Mouse (Mus musculus) heart, postnatal 10 days (tissue): ENCODE results near the gene Zfp119a. TPM values are rescaled to one million over a fixed set of nuclear protein-coding genes. Genes with fewer than 3 reads are reported as not detected.
"Not testable (repeated sequence)": the region's sequence is repeated elsewhere in the genome, so short reads cannot be mapped to it uniquely, and the experiment has no call there.

ENCODE experiments used
- DNase-seq, 2 experiments: peaks; one replicate each; pipeline ENCODE4 v3.0.0; 2021
- intact Hi-C: fragments of 180-260 bp; cut with DNase I; formaldehyde crosslinking; loops from one replicate; pipeline ENCODE4 v1.15.1; 2025
- total RNA-seq, 2 experiments: library from RNA; stranded (reverse); gene quantifications; 2 replicates each; pipeline ENCODE4 v1.2.3; 2021

Zfp119a gene
- total RNA-seq = 1 to 10 TPM; 5.5 to 5.6 TPM

- intact Hi-C loops = not testable (repeated sequence)
- peak; percentile 86 to 87 for DNase-seq
These were observed at the start of gene Zfp119a for GRCm38 (mm10) chr17:55878636-55879369. Gene Zfp119a, minus strand, starts transcription at chr17:55878930.

DNA sequence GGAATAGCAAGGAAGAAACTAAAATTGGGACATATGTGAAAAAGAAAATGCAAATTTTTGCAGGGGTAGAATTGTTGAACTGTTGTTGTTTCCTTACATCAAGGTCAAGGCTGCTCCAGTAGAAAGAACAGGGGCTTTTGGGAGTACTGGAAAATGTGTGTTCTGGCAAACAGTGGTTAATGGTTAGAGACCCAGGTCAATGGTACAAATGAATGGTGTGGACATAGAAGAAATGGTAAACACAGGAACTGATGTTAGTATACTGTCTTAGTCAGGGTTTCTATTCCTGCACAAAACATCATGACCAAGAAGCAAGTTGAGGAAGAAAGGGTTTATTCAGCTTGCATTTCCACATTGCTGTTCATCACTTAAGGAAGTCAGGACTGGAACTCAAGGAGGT, 27.9 kb upstream of the Zfp119a start:
- intact Hi-C loops = no loop called here
- DNase-seq = no peak

DNA sequence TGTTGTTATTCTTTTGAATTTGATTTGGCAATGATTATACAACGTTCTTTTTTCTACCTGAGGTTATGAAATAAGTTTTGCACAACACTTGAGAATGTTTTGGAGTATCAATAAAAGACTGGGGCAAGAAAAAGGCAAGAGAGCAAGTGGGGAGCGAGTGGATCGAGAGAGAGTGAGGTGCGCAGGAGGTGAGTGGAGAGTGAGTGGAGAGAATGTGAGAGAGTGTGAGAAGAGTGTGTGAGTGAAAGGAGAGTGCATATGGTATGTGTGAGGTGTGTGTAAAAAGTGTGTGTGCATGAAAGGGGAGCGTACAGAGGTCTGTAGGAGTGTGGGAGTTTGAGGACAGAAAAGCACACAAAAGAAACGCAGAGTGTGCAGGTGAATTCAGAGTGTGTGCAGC, 25.4 kb upstream of the Zfp119a start:
- intact Hi-C loops = no loop called here

DNA sequence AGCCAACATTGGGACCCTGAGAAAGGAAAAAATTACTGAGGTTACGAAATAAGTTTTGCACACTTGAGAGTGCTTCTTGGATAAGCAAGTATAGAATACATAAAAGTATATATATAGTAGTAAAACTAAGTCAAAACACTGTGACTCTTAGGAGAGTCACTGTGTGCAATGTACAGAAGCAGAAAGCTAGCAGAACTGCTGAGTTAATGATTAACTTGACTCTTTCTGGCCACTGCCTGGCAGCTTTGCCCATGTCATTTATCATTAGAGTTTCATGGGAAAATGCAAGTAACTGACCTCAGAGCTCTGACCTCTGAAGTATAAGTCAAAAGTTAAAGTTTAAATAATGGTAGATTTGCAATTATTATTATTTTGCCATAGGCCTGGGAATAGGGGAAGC, 25.0 kb upstream of the Zfp119a start:
- intact Hi-C loops = no loop called here
- DNase-seq = no peak

More for the DNA sequence above, 25.4 kb upstream of the Zfp119a start:
- DNase-seq = no peak

GRCm38 (mm10) chr17:55903087-55903486, 24.4 kb upstream of the Zfp119a start:
- DNase-seq = no peak
- intact Hi-C loops = no loop called here

- intact Hi-C loops = not testable (repeated sequence)
- DNase-seq = peak; percentile 58 to 60
These were observed 13.8 kb upstream of the Zfp119a start for GRCm38 (mm10) chr17:55892406-55892955.

DNA sequence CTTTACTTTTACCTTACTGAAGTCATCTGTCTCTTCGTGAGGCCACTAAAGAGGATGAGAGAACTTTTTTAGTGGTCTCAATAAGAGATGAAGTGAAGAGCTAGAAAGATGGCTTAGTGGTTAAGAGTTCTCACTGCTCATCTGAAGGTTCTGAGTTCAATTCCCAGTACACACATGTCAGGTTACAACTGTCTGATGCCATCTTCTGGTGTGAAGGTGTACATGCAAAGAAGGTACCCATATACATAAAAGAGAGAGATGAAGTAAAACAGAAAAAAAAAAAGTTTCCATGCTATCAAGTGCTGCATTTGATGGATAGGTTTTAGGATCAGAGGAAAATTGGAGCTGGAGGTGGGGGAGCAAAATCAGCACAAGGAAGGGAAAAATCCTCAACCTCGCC, 6.2 kb upstream of the Zfp119a start:
- intact Hi-C loops = loop anchor here (2.0 kb wide), 1 partner anchor 182 kb away; no protein-coding TSS in a partner anchor
- no peak for DNase-seq

- intact Hi-C loops = loop anchor here (2.0 kb wide), 1 partner anchor 181 kb away; no protein-coding TSS in a partner anchor
- DNase-seq = no peak
These were observed 4.9 kb upstream of the Zfp119a start for GRCm38 (mm10) chr17:55883631-55884030.

DNA sequence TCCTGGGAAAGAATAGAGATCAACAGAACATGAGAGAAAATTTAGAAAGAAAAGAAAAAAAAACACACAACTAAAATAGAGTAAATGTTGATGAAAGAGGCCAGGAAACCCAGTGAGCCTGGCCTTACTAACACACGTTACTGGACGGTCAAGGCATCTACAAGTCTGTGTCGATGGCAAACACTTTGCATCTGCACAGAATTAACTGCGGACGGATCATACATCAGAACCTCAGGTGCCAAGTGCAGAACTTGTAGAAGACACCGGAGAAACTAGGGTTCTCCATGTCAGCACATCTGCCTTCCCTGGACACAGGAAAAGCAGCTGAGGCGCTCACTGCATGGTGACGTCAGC, 471 bp downstream of the Zfp119a start:
- DNase-seq = peak; percentile 24 to 41
- intact Hi-C loops = not testable (repeated sequence)

DNA sequence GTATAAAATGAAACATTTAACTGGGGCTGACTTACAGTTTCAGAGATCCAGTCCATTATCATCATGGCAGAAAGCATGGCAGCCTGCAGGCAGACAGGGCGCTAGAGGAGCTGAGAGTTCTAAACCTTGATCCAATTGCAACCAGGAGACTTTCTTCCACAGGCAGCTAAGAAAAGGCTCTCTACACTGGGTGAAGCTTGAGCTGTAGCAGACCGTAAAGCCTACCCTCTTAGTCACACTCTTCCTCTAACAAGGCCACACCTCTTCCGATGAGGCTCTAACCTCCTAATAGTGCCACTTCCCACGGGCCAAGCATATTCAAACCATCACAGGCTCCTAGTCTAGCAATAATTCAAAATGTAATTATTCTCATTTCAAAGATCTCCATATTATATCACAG, 1.5 kb downstream of the Zfp119a start:
- DNase-seq = no peak
- intact Hi-C loops = no loop called here

DNA sequence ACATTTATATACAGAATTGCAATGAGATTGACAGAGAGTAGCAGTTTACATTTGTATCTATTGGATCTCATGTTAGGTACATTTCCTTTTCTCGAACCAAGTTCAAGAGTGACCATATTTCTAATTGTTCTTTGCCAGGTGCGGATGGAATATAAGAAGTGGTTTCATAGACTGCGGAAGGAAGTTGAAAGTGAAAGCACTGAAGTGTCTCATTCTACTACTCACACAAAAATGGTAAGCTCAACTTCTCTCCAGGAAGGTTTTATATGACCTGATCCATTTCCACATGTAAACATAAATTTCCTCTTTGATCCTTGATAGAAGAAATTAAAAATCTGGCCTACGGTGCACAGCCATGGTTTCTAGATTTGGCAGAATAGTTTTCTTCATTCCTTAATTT, 35.7 kb downstream of the Zfp119a start:
- intact Hi-C loops = no loop called here
- DNase-seq = no peak

DNA sequence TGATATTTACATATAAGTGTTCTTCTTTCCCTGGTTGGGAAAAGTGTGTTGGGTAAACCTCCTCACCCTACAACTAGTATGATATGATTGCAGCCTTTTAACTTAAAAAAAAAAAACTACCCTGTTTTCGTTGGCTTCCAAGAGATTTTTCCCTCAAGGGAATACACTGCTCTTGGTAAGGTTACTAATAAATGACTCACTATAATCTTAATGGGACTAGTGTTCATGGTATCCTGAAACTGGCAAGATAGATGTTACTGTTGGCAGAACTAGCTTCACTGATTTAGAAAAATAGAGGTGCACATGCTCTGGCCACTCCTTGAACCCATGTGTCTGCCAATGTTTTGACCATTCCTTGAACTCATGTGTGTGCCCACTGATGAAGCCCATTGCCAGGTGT, 57.2 kb downstream of the Zfp119a start:
- intact Hi-C loops = no loop called here
- DNase-seq = no peak

DNA sequence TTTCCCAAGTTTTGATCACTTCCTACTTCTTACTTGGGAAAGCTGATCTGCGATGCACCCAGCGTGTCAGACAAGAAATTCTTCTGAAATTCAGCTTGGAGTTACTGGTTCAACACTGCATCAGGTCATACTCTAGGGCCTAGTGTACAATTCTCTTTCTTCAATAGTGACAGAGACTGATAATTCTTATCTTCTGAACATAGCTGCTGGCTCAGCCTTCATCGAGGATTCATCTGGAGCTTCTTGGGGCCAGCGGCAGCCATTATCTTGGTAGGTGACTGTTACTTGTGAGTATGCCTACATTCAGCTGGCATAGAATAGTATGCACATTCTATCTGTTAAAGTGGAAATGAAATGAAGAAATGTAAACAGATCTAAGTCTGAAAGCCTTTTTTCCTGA, 61.9 kb downstream of the Zfp119a start:
- intact Hi-C loops = no loop called here
- DNase-seq = no peak

Other genes with a start within 250 kb of the Zfp119a start
- 1 to 10 TPM; 3.5 to 4.3 TPM for gene Pot1b, start 166.3 kb downstream of the Zfp119a start, total RNA-seq
- gene Adgre4, start 128.9 kb downstream of the Zfp119a start, total RNA-seq = under 1 TPM; 0.07 to 0.45 TPM
- gene Zfp959, start 13.2 kb upstream of the Zfp119a start, total RNA-seq = 1 to 10 TPM; 4.9 to 5.3 TPM
- 1 to 10 TPM; 4.4 to 4.5 TPM for gene Zfp119b, start 70.6 kb upstream of the Zfp119a start, total RNA-seq
- under 1 TPM; 0.22 to 0.82 TPM for gene Ebi3, start 73.7 kb upstream of the Zfp119a start, total RNA-seq
- gene Yju2, start 80.2 kb upstream of the Zfp119a start, total RNA-seq = 10 to 100 TPM; 12.8 TPM
- 1 to 10 TPM; 1.8 to 3.4 TPM for gene Shd, start 91.5 kb upstream of the Zfp119a start, total RNA-seq
- under 1 TPM in 1 of 2 experiments, not detected in 1; 0.31 TPM for gene Fsd1, start 107.6 kb upstream of the Zfp119a start, total RNA-seq
- 10 to 100 TPM; 17.8 to 18.8 TPM for gene Stap2, start 126.7 kb upstream of the Zfp119a start, total RNA-seq
- 10 to 100 TPM; 47.4 to 50.1 TPM for gene Mpnd, start 126.8 kb upstream of the Zfp119a start, total RNA-seq
- gene Sh3gl1, start 157.7 kb upstream of the Zfp119a start, total RNA-seq = 10 to 100 TPM; 32.0 to 33.9 TPM
- 1 to 10 TPM; 5.2 to 6.3 TPM for gene Chaf1a, start 161.5 kb upstream of the Zfp119a start, total RNA-seq
- gene Ubxn6, start 196.1 kb upstream of the Zfp119a start, total RNA-seq = 10 to 100 TPM; 50.9 to 57.4 TPM
- gene Hdgfl2, start 200.7 kb upstream of the Zfp119a start, total RNA-seq = 10 to 100 TPM; 38.9 to 42.2 TPM
- 100 to 1,000 TPM in 1 of 2 experiments, 10 to 100 TPM in 1; 80.9 to 155 TPM for gene Plin4, start 230.9 kb upstream of the Zfp119a start, total RNA-seq
- 100 to 1,000 TPM; 126 to 166 TPM for gene Plin5, start 238.7 kb upstream of the Zfp119a start, total RNA-seq
- 10 to 100 TPM; 12.6 to 25.2 TPM for gene Lrg1, start 243.1 kb upstream of the Zfp119a start, total RNA-seq